ENCODE assay signal across 9 mouse cellular contexts in genomic region chr17:86350236-86350635, GRCm38 (mm10).
DNase-seq lines count a peak whose midpoint lies in the region; ATAC-seq and TF ChIP-seq lines count a peak whose summit lies in the region.
"Had no signal": no experiment of that assay in that cellular context is flagged by ENCODE, and none has a peak within 500 bp of the region (broad histone marks: within the 10 kb centered on the region; RNA-seq: fewer than 3 reads in every experiment).

No protein-coding gene starts in this region.

- H3K9me3 ChIP-seq in intestine, embryonic 15.5 days, result no peaks in the 10 kb centered on the region
- H3K9me3 ChIP-seq in intestine, postnatal 0 days (ENCODE audit: control insufficient read depth), result no peaks in the 10 kb centered on the region
- H3K9me3 ChIP-seq in kidney, postnatal 0 days (replicated peaks; ENCODE audit: low read length), result no peaks in the 10 kb centered on the region
- no peaks in the 10 kb centered on the region for H3K9me3 ChIP-seq in stomach, embryonic 16.5 days (replicated peaks; ENCODE audit: control insufficient read depth, low read length)

- H3K27ac ChIP-seq in intestine, embryonic 15.5 days, result no peak overlapping the region
- no peak overlapping the region for H3K27ac ChIP-seq in intestine, postnatal 0 days (ENCODE audit: low read depth, low read length)
- 0 out of 2 replicates have a peak overlapping the region, but pooled peaks have one; percentile 21 for H3K27ac ChIP-seq in brown adipose tissue, adult 24 weeks (replicated peaks; ENCODE audit: low read depth, low read length)
- H3K27ac ChIP-seq in kidney, postnatal 0 days, result peak overlapping the region; percentile 47
- H3K27ac ChIP-seq in stomach, embryonic 16.5 days (ENCODE audit: low read length), result peak overlapping the region; percentile 78

- no peaks in the 10 kb centered on the region for H3K36me3 ChIP-seq in intestine, embryonic 15.5 days
- H3K36me3 ChIP-seq in intestine, postnatal 0 days (ENCODE audit: control insufficient read depth, insufficient read depth), result no peaks in the 10 kb centered on the region
- no peaks in the 10 kb centered on the region for H3K36me3 ChIP-seq in kidney, postnatal 0 days (ENCODE audit: insufficient read depth, low read length)
- no peaks in the 10 kb centered on the region for H3K36me3 ChIP-seq in stomach, embryonic 16.5 days (ENCODE audit: control insufficient read depth, insufficient read depth, low read length)

- TF ChIP-seq CTCF in intestine, postnatal 0 days (IDR thresholded peaks at IDR 0.05; ENCODE audit: low read depth), result no peak
- TF ChIP-seq CTCF in kidney, postnatal 0 days (IDR thresholded peaks at IDR 0.05; ENCODE audit: low read depth), result no peak

- no peaks in the 10 kb centered on the region for H3K27me3 ChIP-seq in intestine, embryonic 15.5 days (replicated peaks)
- H3K27me3 ChIP-seq in intestine, postnatal 0 days (replicated peaks; ENCODE audit: control insufficient read depth, insufficient read depth, low read length), result no peaks in the 10 kb centered on the region
- H3K27me3 ChIP-seq in kidney, postnatal 0 days (ENCODE audit: insufficient read depth, low read length), result no peaks in the 10 kb centered on the region
- H3K27me3 ChIP-seq in stomach, embryonic 16.5 days (ENCODE audit: control insufficient read depth, insufficient read depth, low read length), result no peaks in the 10 kb centered on the region

- H3K4me1 ChIP-seq in intestine, embryonic 15.5 days (replicated peaks), result peaks cover 13% of the 10 kb centered on the region
- no peaks in the 10 kb centered on the region for H3K4me1 ChIP-seq in intestine, postnatal 0 days (replicated peaks; ENCODE audit: control insufficient read depth, insufficient read depth, low read length)
- peaks cover 9% of the 10 kb centered on the region for H3K4me1 ChIP-seq in brown adipose tissue, adult 24 weeks (ENCODE audit: control insufficient read depth, insufficient read depth, insufficient read length, low read length)
- H3K4me1 ChIP-seq in kidney, postnatal 0 days (replicated peaks; ENCODE audit: insufficient read depth, low read length), result peaks cover 18% of the 10 kb centered on the region
- peaks cover 15% of the 10 kb centered on the region for H3K4me1 ChIP-seq in stomach, embryonic 16.5 days (ENCODE audit: control insufficient read depth, insufficient read depth, low read length)

- no peak overlapping the region for H3K9ac ChIP-seq in intestine, embryonic 15.5 days
- no peak overlapping the region for H3K9ac ChIP-seq in intestine, postnatal 0 days (ENCODE audit: low read depth, low read length)
- H3K9ac ChIP-seq in kidney, postnatal 0 days (ENCODE audit: low read depth, low read length), result no peak overlapping the region
- no peak overlapping the region for H3K9ac ChIP-seq in stomach, embryonic 16.5 days (ENCODE audit: low read length)

- H3K4me2 ChIP-seq in intestine, embryonic 15.5 days (replicated peaks), result no peak overlapping the region
- no peak overlapping the region for H3K4me2 ChIP-seq in intestine, postnatal 0 days (replicated peaks; ENCODE audit: low read depth)
- peak overlapping the region; percentile 14 for H3K4me2 ChIP-seq in kidney, postnatal 0 days (ENCODE audit: low read length)
- peak overlapping the region; percentile 32 for H3K4me2 ChIP-seq in stomach, embryonic 16.5 days (ENCODE audit: low read depth, low read length)

- intact Hi-C loops in left cerebral cortex, postnatal 25 days (cut with DNase I), result no loop called here

- 58% methylated on average over 3 of the region's 3 CpGs for WGBS in intestine, embryonic 15.5 days
- 65% methylated on average over 3 of the region's 3 CpGs for WGBS in intestine, postnatal 0 days
- whole genome bisulfite sequencing in kidney, postnatal 0 days, result 55% methylated on average over 3 of the region's 3 CpGs
- 35% methylated on average over 3 of the region's 3 CpGs for WGBS in stomach, embryonic 16.5 days

- DNase-seq in heart, adult 8-10 months (ENCODE audit: low spot score), result peak; percentile 75
- peak; percentile 78 for DNase-seq in kidney, postnatal 0 days (ENCODE audit: low spot score)
- no peak for DNase-seq in left cerebral cortex, postnatal 25 days (ENCODE audit: low spot score in 2 of 2)

- ATAC-seq in intestine, embryonic 15.5 days, result peak; percentile 28
- no peak for ATAC-seq in intestine, postnatal 0 days
- ATAC-seq in kidney, postnatal 0 days (replicated peaks; ENCODE audit: low FRiP score, low read depth), result no peak
- peak; percentile 73 for ATAC-seq in stomach, embryonic 16.5 days (ENCODE audit: insufficient read depth, low FRiP score)
- ATAC-seq in frontal cortex, adult (ENCODE audit: low TSS enrichment), result no peak

- no peak overlapping the region for H3K4me3 ChIP-seq in intestine, embryonic 15.5 days (replicated peaks)
- no peak overlapping the region for H3K4me3 ChIP-seq in intestine, postnatal 0 days (ENCODE audit: low read depth, low read length)
- H3K4me3 ChIP-seq in brown adipose tissue, adult 24 weeks (ENCODE audit: insufficient read depth, low read depth, low read length), result no peak overlapping the region
- no peak overlapping the region for H3K4me3 ChIP-seq in kidney, postnatal 0 days (replicated peaks; ENCODE audit: low read depth, low read length)
- H3K4me3 ChIP-seq in stomach, embryonic 16.5 days (replicated peaks; ENCODE audit: low read length), result no peak overlapping the region
- H3K4me3 ChIP-seq: erythroblast, embryonic 14.5 days had no signal

Comparison
In these comparisons a context has a peak if more than half of its experiments do, and no peak if none do; other contexts are left out.
1. ATAC-seq: peak in intestine, embryonic 15.5 days (single experiment) and stomach, embryonic 16.5 days (single experiment); none in intestine, postnatal 0 days (single experiment), kidney, postnatal 0 days (single experiment) and frontal cortex, adult (single experiment).
2. H3K27ac ChIP-seq: peak in brown adipose tissue, adult 24 weeks (single experiment), kidney, postnatal 0 days (single experiment) and stomach, embryonic 16.5 days (single experiment); none in intestine, embryonic 15.5 days (single experiment) and intestine, postnatal 0 days (single experiment).
3. H3K4me2 ChIP-seq: peak in kidney, postnatal 0 days (single experiment) and stomach, embryonic 16.5 days (single experiment); none in intestine, embryonic 15.5 days (single experiment) and intestine, postnatal 0 days (single experiment).
4. DNase-seq: peak in heart, adult 8-10 months (single experiment) and kidney, postnatal 0 days (single experiment); none in left cerebral cortex, postnatal 25 days (0 of 2).